Mouse (Mus musculus): ENCODE data around the gene H2afv. TPM values are rescaled to one million over a fixed set of nuclear protein-coding genes. Genes with fewer than 3 reads are reported as not detected.
A peak's percentile ranks its signal among the peaks of the same experiment; 100 is the strongest.

The H2afv gene
- total and polyA plus RNA-seq, 3 experiments, result 46.6 to 73.2 (median 63.7) TPM

- Histone ChIP-seq H3K4me3 (replicated peaks in 1 of 3; ENCODE audit: low read depth in 2 of 3, low read length in 2 of 3, poor library complexity in 1 of 3) (no peak overlapping the region), H3K9ac (ENCODE audit: insufficient read depth, low read depth) (no peak overlapping the region; the same call in 1 of the 2 replicates), H3K36me3 (replicated peaks in 1 of 2; ENCODE audit: control insufficient read depth in 1 of 2, insufficient read depth in 1 of 2, low read length in 1 of 2) (no peaks in the 10 kb centered on the region), H3K9me3 (replicated peaks; ENCODE audit: low read length) (peaks cover 4% of the 10 kb centered on the region), H3K79me2 (replicated peaks; ENCODE audit: control insufficient read depth, extremely low read depth, insufficient read depth, poor library complexity, severe bottlenecking) (peaks cover 24% of the 10 kb centered on the region), H3K4me1 (ENCODE audit: control insufficient read depth in 1 of 2, insufficient read depth in 2 of 2) (peaks cover 5 to 14% of the 10 kb centered on the region in 2 experiments; a peak in 3 of 4 replicates), H3K27me3 (replicated peaks) (peaks cover 20% of the 10 kb centered on the region), H3K27ac (ENCODE audit: insufficient read depth, low read depth) (no peak overlapping the region), H3K4me2 (ENCODE audit: insufficient read depth, low read depth, poor library complexity, severe bottlenecking) (peak overlapping the region; percentile 99)
- TF ChIP-seq CHD1 (IDR thresholded peaks at IDR 0.05; ENCODE audit: low read depth, low read length) (no peak), GABPA (IDR thresholded peaks at IDR 0.05; ENCODE audit: insufficient replicate concordance, low read depth, low read length) (no peak)
- dilution Hi-C loops (cut with MboI; ENCODE audit: extremely low pct_ligation_motif_present, extremely low pct_unique_long_range_greater_than_20kb, low sequenced_read_pairs), result no loop called here
- no peak for DNase-seq (ENCODE audit: extremely low read depth)
- in situ Hi-C loops (cut with MboI; ENCODE audit: low pct_ligation_motif_present, low pct_unique_long_range_greater_than_20kb, low sequenced_read_pairs), result no loop called here
These were observed 1.2 kb upstream of the H2afv start for GRCm38 (mm10) chr11:6445441-6445840.

- 0 out of 2 replicates have a peak, but pooled peaks have one; percentile 34 for TF ChIP-seq TBP (conservative IDR thresholded peaks at IDR 0.05; ENCODE audit: low read depth, low read length)
- no peak for TF ChIP-seq MEF2A (IDR thresholded peaks at IDR 0.05; ENCODE audit: borderline replicate concordance, low read depth, low read length)
- DNase-seq (ENCODE audit: extremely low read depth), result no peak
- in situ Hi-C loops (cut with MboI; ENCODE audit: low pct_ligation_motif_present, low pct_unique_long_range_greater_than_20kb, low sequenced_read_pairs) (no loop called here), dilution Hi-C loops (cut with MboI; ENCODE audit: extremely low pct_ligation_motif_present, extremely low pct_unique_long_range_greater_than_20kb, low sequenced_read_pairs) (no loop called here)
- Histone ChIP-seq H3K4me1 (ENCODE audit: control insufficient read depth in 1 of 2, insufficient read depth in 2 of 2) (peaks cover 5 to 14% of the 10 kb centered on the region in 2 experiments; a peak in 3 of 4 replicates), H3K79me2 (replicated peaks; ENCODE audit: control insufficient read depth, extremely low read depth, insufficient read depth, poor library complexity, severe bottlenecking) (peaks cover 30% of the 10 kb centered on the region), H3K36me3 (replicated peaks in 1 of 2; ENCODE audit: control insufficient read depth in 1 of 2, insufficient read depth in 1 of 2, low read length in 1 of 2) (peaks cover 0 to 4% of the 10 kb centered on the region in 2 experiments), H3K4me3 (replicated peaks in 1 of 3; ENCODE audit: low read depth in 2 of 3, low read length in 2 of 3, poor library complexity in 1 of 3) (peak overlapping the region; percentile 66 to 88 (median 76)), H3K9ac (ENCODE audit: insufficient read depth, low read depth) (peak overlapping the region; percentile 72), H3K4me2 (ENCODE audit: insufficient read depth, low read depth, poor library complexity, severe bottlenecking) (peak overlapping the region; percentile 99), H3K9me3 (replicated peaks; ENCODE audit: low read length) (peaks cover 4% of the 10 kb centered on the region), H3K27me3 (replicated peaks) (peaks cover 20% of the 10 kb centered on the region), H3K27ac (ENCODE audit: insufficient read depth, low read depth) (no peak overlapping the region)
These were observed 541 bp downstream of the H2afv start for GRCm38 (mm10) chr11:6443727-6444076.

- H3K79me2 ChIP-seq (replicated peaks; ENCODE audit: control insufficient read depth, extremely low read depth, insufficient read depth, poor library complexity, severe bottlenecking), result peaks cover 30% of the 10 kb centered on the region
- no peak overlapping the region for H3K27ac ChIP-seq (ENCODE audit: insufficient read depth, low read depth)
- H3K9ac ChIP-seq (ENCODE audit: insufficient read depth, low read depth), result peak overlapping the region; percentile 72
- H3K4me1 ChIP-seq (ENCODE audit: control insufficient read depth in 1 of 2, insufficient read depth in 2 of 2), result peaks cover 5 to 14% of the 10 kb centered on the region in 2 experiments; a peak in 3 of 4 replicates
- peaks cover 2% of the 10 kb centered on the region for H3K9me3 ChIP-seq (replicated peaks; ENCODE audit: low read length)
- dilution Hi-C loops (cut with MboI; ENCODE audit: extremely low pct_ligation_motif_present, extremely low pct_unique_long_range_greater_than_20kb, low sequenced_read_pairs), result no loop called here
- peak overlapping the region; percentile 66 to 88 (median 76) for H3K4me3 ChIP-seq (replicated peaks in 1 of 3; ENCODE audit: low read depth in 2 of 3, low read length in 2 of 3, poor library complexity in 1 of 3)
- TF ChIP-seq UBTF (IDR thresholded peaks at IDR 0.05; ENCODE audit: low read depth, low read length), result no peak
- TF ChIP-seq JUN (IDR thresholded peaks at IDR 0.05; ENCODE audit: insufficient read depth, low read depth, low read length), result no peak
- TF ChIP-seq SIN3A (IDR thresholded peaks at IDR 0.05; ENCODE audit: low read length), result no peak
- no peak for TF ChIP-seq PAX5 (IDR thresholded peaks at IDR 0.05; ENCODE audit: low read length)
- TF ChIP-seq RCOR1 (conservative IDR thresholded peaks at IDR 0.05; ENCODE audit: low read depth, low read length), result no peak
- no peak for TF ChIP-seq ZNF384 (IDR thresholded peaks at IDR 0.05; ENCODE audit: low read depth, low read length)
- no peak for TF ChIP-seq ZMIZ1 (IDR thresholded peaks at IDR 0.05; ENCODE audit: low read depth, low read length)
- TF ChIP-seq HCFC1 (IDR thresholded peaks at IDR 0.05; ENCODE audit: low read depth, low read length), result no peak
- no peak for TF ChIP-seq ZC3H11A (IDR thresholded peaks at IDR 0.05; ENCODE audit: low read depth, low read length)
- TF ChIP-seq TCF12 (IDR thresholded peaks at IDR 0.05; ENCODE audit: low read depth, low read length), result no peak
- TF ChIP-seq MYC (IDR thresholded peaks at IDR 0.05; ENCODE audit: low read depth, low read length), result no peak
- TF ChIP-seq KAT2A (IDR thresholded peaks at IDR 0.05; ENCODE audit: insufficient replicate concordance, low read length), result no peak
- TF ChIP-seq SMC3 (IDR thresholded peaks at IDR 0.05; ENCODE audit: low read depth, low read length), result no peak
- no peak for TF ChIP-seq MAFK (IDR thresholded peaks at IDR 0.05; ENCODE audit: insufficient replicate concordance, low read length)
- no peak for TF ChIP-seq JUND (conservative IDR thresholded peaks at IDR 0.05; ENCODE audit: low read depth, low read length)
- TF ChIP-seq RAD21 (IDR thresholded peaks at IDR 0.05; ENCODE audit: low read depth, low read length), result no peak
- no peak for TF ChIP-seq CTCF (conservative IDR thresholded peaks at IDR 0.05 in 1 of 2, IDR thresholded peaks at IDR 0.05 in 1 of 2; ENCODE audit: low read depth in 2 of 2, low read length in 2 of 2)
- no peak for DNase-seq (ENCODE audit: extremely low read depth)
- in situ Hi-C loops (cut with MboI; ENCODE audit: low pct_ligation_motif_present, low pct_unique_long_range_greater_than_20kb, low sequenced_read_pairs), result no loop called here
- H3K36me3 ChIP-seq (replicated peaks in 1 of 2; ENCODE audit: control insufficient read depth in 1 of 2, insufficient read depth in 1 of 2, low read length in 1 of 2), result peaks cover 0 to 4% of the 10 kb centered on the region in 2 experiments
- H3K27me3 ChIP-seq (replicated peaks), result peaks cover 19% of the 10 kb centered on the region
- peak overlapping the region; percentile 99 for H3K4me2 ChIP-seq (ENCODE audit: insufficient read depth, low read depth, poor library complexity, severe bottlenecking)
These were observed 1.1 kb downstream of the H2afv start for GRCm38 (mm10) chr11:6443102-6443501.

All from CH12.LX (cell line).